Mouse (Mus musculus) spleen, postnatal 14 days (tissue): ENCODE measurements around the gene Cdh22.
A peak's percentile ranks its signal among the peaks of the same experiment; 100 is the strongest.

Experiments used
- DNase-seq, 2 experiments: peaks; one replicate each; pipeline ENCODE4 v3.0.0; 2021 to 2022; ENCODE audit warnings: low spot score in 2 of 2

The Cdh22 gene

GRCm38 (mm10) chr2:165086634-165087033 lies 148.0 kb downstream of the Cdh22 start:
- no peak for DNase-seq

DNA sequence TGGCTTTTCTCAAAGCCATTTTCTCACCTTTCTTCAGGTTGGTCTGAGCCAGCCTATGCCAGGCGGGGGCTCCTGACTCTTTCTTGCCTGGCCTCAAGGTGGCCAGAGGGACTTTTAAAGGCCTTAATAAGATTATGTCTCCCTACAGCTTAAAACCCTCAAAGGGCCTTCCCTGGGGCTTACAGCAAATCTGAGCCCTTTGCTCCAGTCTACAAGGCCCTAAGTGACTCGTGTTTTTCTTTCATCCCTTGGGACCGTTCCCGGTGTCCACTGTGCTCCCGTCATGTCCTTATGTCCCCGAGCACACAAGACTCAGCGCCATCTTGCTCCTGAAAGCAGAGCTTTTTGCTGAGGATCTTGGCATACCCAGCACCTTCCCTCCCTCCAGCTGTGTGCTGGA lies 153.4 kb downstream of the Cdh22 start:
- DNase-seq: no peak

- no peak for DNase-seq
These were observed 154.0 kb downstream of the Cdh22 start for GRCm38 (mm10) chr2:165080657-165081056.

GRCm38 (mm10) chr2:165078605-165079004 lies 156.0 kb downstream of the Cdh22 start:
- no peak for DNase-seq

- no peak for DNase-seq
These were observed 156.6 kb downstream of the Cdh22 start for GRCm38 (mm10) chr2:165078045-165078444.

DNA sequence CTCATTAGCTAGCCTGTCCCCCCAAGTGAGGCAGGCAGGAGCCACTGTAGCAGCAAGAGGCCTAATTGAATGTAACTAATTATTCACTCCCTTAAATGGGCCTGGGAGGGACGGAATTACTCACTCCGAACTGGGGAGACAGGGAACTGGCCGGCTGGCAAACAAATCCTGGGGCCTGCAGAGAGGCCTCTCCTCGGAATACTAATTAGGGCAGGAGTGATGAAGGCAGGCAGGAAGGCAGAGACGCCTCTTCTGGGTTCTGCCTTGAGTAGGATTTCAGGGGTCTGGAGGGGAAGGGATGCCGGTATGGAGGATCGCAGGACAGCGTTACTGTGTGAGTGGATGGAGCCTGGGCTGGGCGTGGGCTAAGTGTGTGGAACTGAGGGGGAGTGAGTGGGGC lies 157.6 kb downstream of the Cdh22 start:
- no peak for DNase-seq

DNA sequence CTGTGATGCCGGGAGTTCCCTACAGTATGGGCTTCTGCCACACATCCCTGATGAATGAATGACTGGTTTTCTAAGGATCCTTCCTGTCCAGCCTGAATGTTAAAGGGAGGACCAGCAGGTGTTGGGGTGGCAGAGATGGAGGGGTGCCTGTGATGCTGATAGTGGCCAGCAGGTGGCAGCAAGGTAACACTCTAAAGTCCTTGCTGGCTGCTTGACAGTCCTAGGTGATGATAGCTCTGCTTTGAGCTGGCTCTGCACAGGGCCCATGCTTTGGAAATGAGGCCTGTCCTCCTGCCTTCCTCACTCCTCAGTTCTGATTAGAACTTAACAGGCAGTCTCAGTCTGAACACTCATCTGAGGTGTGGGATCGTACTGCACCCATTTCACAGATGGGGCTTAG lies 159.7 kb downstream of the Cdh22 start:
- DNase-seq: peak; percentile 52 to 67

DNA sequence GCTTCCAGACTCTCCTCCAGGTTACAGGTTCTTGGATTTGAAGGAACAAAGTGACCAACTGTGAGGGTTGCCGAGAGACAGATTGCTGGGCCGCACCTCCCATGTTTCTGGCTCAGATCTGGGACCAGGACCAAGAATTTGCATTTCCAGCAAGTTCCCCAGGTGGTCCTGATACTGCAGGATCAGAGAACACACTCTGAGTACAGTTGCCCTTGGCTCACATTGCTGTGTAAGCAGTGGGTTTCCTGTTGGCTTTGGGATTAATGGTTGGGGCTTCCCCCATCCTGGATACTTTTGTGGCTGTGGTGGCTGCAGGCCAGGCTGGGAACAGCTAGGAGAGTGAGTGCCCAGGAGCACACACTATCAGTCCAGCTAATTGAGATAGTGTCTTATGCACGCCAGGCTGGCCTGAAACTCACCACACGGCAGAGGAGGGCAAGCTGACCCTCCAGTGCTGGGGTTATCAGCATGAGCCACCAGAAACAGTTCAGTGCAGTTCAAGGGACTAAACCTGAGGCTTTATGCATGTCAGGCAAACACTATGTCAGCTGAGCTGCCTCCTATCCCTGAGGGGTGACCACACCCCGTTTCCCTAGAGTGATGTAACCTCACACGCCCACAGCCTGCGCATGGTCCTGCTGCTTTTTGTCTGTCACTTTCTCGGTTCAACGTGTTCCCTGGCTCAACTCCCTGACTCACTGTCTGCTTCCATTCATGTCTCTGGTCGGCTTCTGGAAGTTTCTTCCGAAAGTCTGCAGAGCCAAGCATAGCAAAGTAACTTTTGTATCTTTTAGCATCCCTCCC lies 160.4 kb downstream of the Cdh22 start:
- no peak for DNase-seq

GRCm38 (mm10) chr2:165073381-165073781 lies 161.3 kb downstream of the Cdh22 start:
- DNase-seq: no peak

GRCm38 (mm10) chr2:165070096-165070816 lies 164.4 kb downstream of the Cdh22 start:
- peak in 1 of 2 experiments; percentile 26 for DNase-seq

GRCm38 (mm10) chr2:165068806-165069205 lies 165.8 kb downstream of the Cdh22 start:
- DNase-seq: no peak

- no peak for DNase-seq
These were observed 170.2 kb downstream of the Cdh22 start for GRCm38 (mm10) chr2:165064489-165064888.

GRCm38 (mm10) chr2:165061638-165062433 lies 172.8 kb downstream of the Cdh22 start:
- DNase-seq: no peak
